Mouse (Mus musculus) hindbrain, embryonic 15.5 days (tissue): ENCODE data around the gene Rnf4. TPM values are rescaled to one million over a fixed set of nuclear protein-coding genes. Genes with fewer than 3 reads are reported as not detected.

Experiments
- ATAC-seq: fragments of 200-750 bp; cut with Nextera tagmentation; 2 replicates; pipeline ENCODE4 v1.8.0; 2017; ENCODE audit warnings: low read depth, moderate number of reproducible peaks, moderate TSS enrichment; ENCODE audit not compliant: low FRiP score
- H3K27ac ChIP-seq: fragments of 300-500 bp; sonication (generic); replicated peaks from 2 replicates; pipeline ENCODE4 v1.5.1; 2015; ENCODE audit warnings: mild to moderate bottlenecking, inconsistent platforms
- H3K27me3 ChIP-seq: fragments of 300-500 bp; sonication (generic); 2 replicates; pipeline ENCODE4 v1.6.1; 2015; ENCODE audit warnings: control low read depth, inconsistent platforms
- H3K36me3 ChIP-seq: fragments of 300-500 bp; sonication (generic); 2 replicates; pipeline ENCODE4 v1.6.1; 2015; ENCODE audit warnings: control low read depth, inconsistent platforms
- H3K4me1 ChIP-seq: fragments of 300-500 bp; sonication (generic); replicated peaks from 2 replicates; pipeline ENCODE4 v1.6.1; 2015; ENCODE audit warnings: control low read depth, inconsistent platforms
- H3K4me2 ChIP-seq: fragments of 300-500 bp; sonication (generic); 2 replicates; pipeline ENCODE4 v1.6.1; 2015; ENCODE audit warnings: moderate library complexity, mild to moderate bottlenecking, inconsistent platforms
- H3K4me3 ChIP-seq: fragments of 300-500 bp; sonication (generic); 2 replicates; pipeline ENCODE4 v1.5.1; 2015; ENCODE audit warnings: mild to moderate bottlenecking, inconsistent platforms
- H3K9ac ChIP-seq: fragments of 300-500 bp; sonication (generic); 2 replicates; pipeline ENCODE4 v1.6.1; 2015; ENCODE audit warnings: inconsistent platforms
- H3K9me3 ChIP-seq: fragments of 300-500 bp; sonication (generic); 2 replicates; pipeline ENCODE4 v1.6.1; 2016; ENCODE audit warnings: control low read depth, inconsistent platforms
- WGBS: fragments of 180-500 bp; shearing (Covaris S2); methylation state at CpG from one replicate; pipeline ENCODE4 v1.1.7; 2015; 5-methylcytosine and 5-hydroxymethylcytosine counted together
- polyA plus RNA-seq: library from polyadenylated mRNA; unstranded; fragments of >200 nt; fragmentation: Nextera tagmentation; extraction: Ambion mirVana; gene quantifications from 2 replicates; pipeline ENCODE4 v1.2.1, GENCODE M21; 2015

Gene Rnf4
- polyA plus RNA-seq, 1 experiment from 2014 or later, result 129 TPM

DNA sequence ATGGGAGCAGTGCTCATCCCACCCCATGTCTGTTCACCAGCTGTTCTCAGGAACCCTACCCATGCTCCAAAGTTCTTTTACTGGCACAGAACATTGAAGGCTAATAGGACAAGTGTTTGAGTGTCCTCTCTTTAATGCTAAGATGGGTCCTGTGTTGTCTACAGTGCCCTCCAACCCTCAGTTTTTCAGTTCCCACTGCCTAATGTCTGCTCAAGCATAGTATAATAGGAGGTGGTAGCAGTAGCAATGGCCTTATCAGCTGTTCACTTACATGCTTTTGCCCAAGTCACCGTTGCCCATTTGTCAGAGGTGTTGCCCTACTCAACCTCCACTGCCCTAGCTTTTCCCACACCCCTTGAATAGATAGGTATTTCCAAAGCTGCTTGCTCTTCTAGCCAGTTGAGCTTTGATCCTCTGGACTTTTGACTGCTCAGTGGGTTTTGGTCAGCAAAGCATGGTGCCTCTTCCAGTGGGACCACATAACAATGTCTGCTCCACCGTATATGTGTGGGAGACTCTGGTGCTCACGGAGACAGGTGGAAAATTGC lies 16.1 kb downstream of the Rnf4 start:
- Histone ChIP-seq H3K4me3 (no peak overlapping the region), H3K9me3 (no peaks in the 10 kb centered on the region), H3K36me3 (peaks cover 67% of the 10 kb centered on the region), H3K4me1 (no peaks in the 10 kb centered on the region), H3K27ac (no peak overlapping the region), H3K4me2 (no peak overlapping the region), H3K27me3 (no peaks in the 10 kb centered on the region), H3K9ac (no peak overlapping the region)
- WGBS, result 95% methylated on average over 3 of the region's 3 CpGs
- ATAC-seq, result no peak

DNA sequence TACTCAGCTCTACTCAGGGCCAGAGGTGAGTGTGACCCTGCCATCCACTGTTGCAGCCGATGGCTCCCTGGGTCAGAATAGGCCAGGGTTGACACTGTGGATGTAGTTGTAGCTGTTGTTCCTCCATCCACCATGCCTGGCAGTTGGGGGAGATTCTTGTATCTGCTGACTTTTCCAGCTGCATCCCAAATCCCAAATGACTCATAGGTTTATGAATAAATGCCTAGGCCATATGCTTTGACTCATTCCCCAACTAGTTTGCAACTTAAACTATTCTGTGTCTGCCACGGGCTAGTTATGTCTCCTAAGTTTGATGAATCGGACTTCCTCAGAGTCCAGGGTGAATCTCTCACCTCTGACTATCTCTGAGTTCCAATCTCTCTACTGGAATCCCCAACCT lies 24.2 kb downstream of the Rnf4 start:
- peaks cover 22% of the 10 kb centered on the region for H3K36me3 ChIP-seq
- ATAC-seq, result no peak
- H3K4me2 ChIP-seq, result no peak overlapping the region
- H3K27me3 ChIP-seq, result no peaks in the 10 kb centered on the region
- 93% methylated on average over 3 of the region's 3 CpGs for WGBS
- no peak overlapping the region for H3K9ac ChIP-seq
- no peak overlapping the region for H3K4me3 ChIP-seq
- no peaks in the 10 kb centered on the region for H3K9me3 ChIP-seq
- H3K27ac ChIP-seq, result no peak overlapping the region
- no peaks in the 10 kb centered on the region for H3K4me1 ChIP-seq

- Histone ChIP-seq H3K4me1 (no peaks in the 10 kb centered on the region), H3K9me3 (no peaks in the 10 kb centered on the region), H3K27ac (no peak overlapping the region), H3K9ac (no peak overlapping the region), H3K4me3 (no peak overlapping the region), H3K27me3 (no peaks in the 10 kb centered on the region), H3K36me3 (peaks cover 16% of the 10 kb centered on the region), H3K4me2 (no peak overlapping the region)
- ATAC-seq, result no peak
Observed at GRCm38 (mm10) chr5:34363115-34363514, 27.0 kb downstream of the Rnf4 start.

DNA sequence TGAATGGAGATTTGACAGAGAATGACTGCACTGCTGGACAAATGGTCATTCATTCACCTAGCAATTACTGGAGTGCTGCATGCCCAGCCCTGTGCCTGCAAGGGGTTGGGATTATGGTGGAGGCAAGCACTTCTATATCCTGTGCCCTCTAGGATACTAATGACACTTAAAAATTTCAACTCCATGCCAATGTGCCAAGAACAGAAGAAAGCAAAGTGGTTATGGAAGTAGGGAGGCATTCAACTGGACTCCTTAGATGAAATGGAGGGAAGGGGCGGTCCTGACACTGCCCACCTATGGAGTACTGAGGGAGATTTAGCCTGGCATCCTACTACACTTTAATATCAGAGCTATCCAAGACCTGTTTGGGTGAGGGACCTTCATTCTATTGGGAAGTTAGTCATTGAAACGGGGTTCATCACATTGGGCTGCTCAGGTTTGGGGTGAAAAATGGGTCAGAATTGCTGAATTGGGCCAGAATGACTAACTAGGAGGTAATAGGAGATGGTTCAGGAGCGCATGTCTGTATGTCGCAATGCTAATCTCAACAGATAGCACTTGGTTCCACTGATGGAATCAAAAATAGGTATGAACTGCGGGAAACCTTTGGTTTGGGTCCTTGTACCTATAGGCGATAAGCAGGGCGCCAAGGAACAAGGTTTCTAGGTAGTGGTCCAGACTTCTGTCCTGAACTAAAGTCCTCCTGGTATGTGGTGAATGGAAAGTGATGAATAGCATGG lies 32.6 kb downstream of the Rnf4 start:
- ATAC-seq, result no peak
- WGBS, result 70% methylated on average over 7 of the region's 7 CpGs
- Histone ChIP-seq H3K4me1 (peaks cover 23% of the 10 kb centered on the region), H3K36me3 (no peaks in the 10 kb centered on the region), H3K9ac (peak overlapping the region; percentile 67), H3K9me3 (no peaks in the 10 kb centered on the region), H3K4me2 (peak overlapping the region; percentile 58), H3K27ac (peak overlapping the region; percentile 88), H3K4me3 (peak overlapping the region; percentile 81), H3K27me3 (no peaks in the 10 kb centered on the region)

- Histone ChIP-seq H3K27me3 (no peaks in the 10 kb centered on the region), H3K4me1 (peaks cover 23% of the 10 kb centered on the region), H3K4me3 (peak within 1 kb of the TSS; percentile 81), H3K4me2 (peak within 1 kb of the TSS; percentile 63), H3K27ac (peak within 1 kb of the TSS; percentile 88), H3K9ac (peak within 1 kb of the TSS; percentile 86), H3K9me3 (no peaks in the 10 kb centered on the region), H3K36me3 (no peaks in the 10 kb centered on the region)
- ATAC-seq, result peak; percentile 100
- WGBS, result 0% methylated on average over 45 of the region's 64 CpGs
Observed at GRCm38 (mm10) chr5:34369341-34370021, 33.4 kb downstream of the Rnf4 start, which contains the start of gene Fam193a. Gene Fam193a (plus strand): TSS chr5:34369933.

GRCm38 (mm10) chr5:34370022-34370823 lies 34.1 kb downstream of the Rnf4 start:
- peak overlapping the region; percentile 81 for H3K4me3 ChIP-seq
- peak overlapping the region; percentile 86 for H3K9ac ChIP-seq
- H3K9me3 ChIP-seq, result no peaks in the 10 kb centered on the region
- peak overlapping the region; percentile 63 for H3K4me2 ChIP-seq
- H3K36me3 ChIP-seq, result no peaks in the 10 kb centered on the region
- peaks cover 28% of the 10 kb centered on the region for H3K4me1 ChIP-seq
- under 1% methylated on average over 59 of the region's 114 CpGs for WGBS
- no peaks in the 10 kb centered on the region for H3K27me3 ChIP-seq
- peak overlapping the region; percentile 88 for H3K27ac ChIP-seq
- no peak for ATAC-seq

GRCm38 (mm10) chr5:34370840-34371239 lies 34.8 kb downstream of the Rnf4 start:
- Histone ChIP-seq H3K4me3 (peak overlapping the region; percentile 81), H3K4me2 (peak overlapping the region; percentile 63), H3K27ac (peak overlapping the region; percentile 88), H3K9me3 (no peaks in the 10 kb centered on the region), H3K9ac (peak overlapping the region; percentile 86), H3K36me3 (no peaks in the 10 kb centered on the region), H3K27me3 (no peaks in the 10 kb centered on the region), H3K4me1 (peaks cover 28% of the 10 kb centered on the region)
- ATAC-seq, result no peak
- 31% methylated on average over 8 of the region's 8 CpGs for WGBS

GRCm38 (mm10) chr5:34372141-34372540 lies 36.1 kb downstream of the Rnf4 start:
- H3K4me1 ChIP-seq, result peaks cover 28% of the 10 kb centered on the region
- H3K4me3 ChIP-seq, result 0 out of 2 replicates have a peak overlapping the region, but pooled peaks have one; percentile 1
- no peaks in the 10 kb centered on the region for H3K9me3 ChIP-seq
- H3K27ac ChIP-seq, result no peak overlapping the region
- no peak overlapping the region for H3K9ac ChIP-seq
- no peak for ATAC-seq
- no peaks in the 10 kb centered on the region for H3K27me3 ChIP-seq
- no peaks in the 10 kb centered on the region for H3K36me3 ChIP-seq
- H3K4me2 ChIP-seq, result peak overlapping the region; percentile 21

DNA sequence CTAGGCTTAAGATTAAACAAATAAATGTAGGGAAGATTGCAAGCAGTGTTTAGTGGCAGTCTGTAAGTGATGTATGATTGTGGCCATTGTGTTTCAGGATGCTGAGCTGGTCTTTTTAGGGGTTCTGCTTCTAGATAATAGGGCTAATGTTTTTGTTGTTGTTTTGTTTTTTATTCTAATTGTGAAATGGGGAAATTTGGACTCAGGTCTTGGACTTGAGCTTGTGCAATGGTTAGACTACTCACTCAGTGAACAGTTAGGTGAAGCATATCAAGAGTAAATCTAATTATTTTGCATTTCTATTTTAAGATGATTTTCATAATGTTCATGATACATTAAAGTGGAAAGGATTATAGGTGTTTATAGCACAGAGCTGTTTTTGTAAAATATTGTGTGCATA lies 36.5 kb downstream of the Rnf4 start:
- H3K9me3 ChIP-seq, result no peaks in the 10 kb centered on the region
- peaks cover 28% of the 10 kb centered on the region for H3K4me1 ChIP-seq
- H3K36me3 ChIP-seq, result no peaks in the 10 kb centered on the region
- no peaks in the 10 kb centered on the region for H3K27me3 ChIP-seq
- no peak overlapping the region for H3K4me2 ChIP-seq
- no peak for ATAC-seq
- H3K27ac ChIP-seq, result no peak overlapping the region
- no peak overlapping the region for H3K4me3 ChIP-seq
- H3K9ac ChIP-seq, result no peak overlapping the region

GRCm38 (mm10) chr5:34378787-34379186 lies 42.7 kb downstream of the Rnf4 start:
- Histone ChIP-seq H3K4me3 (no peak overlapping the region), H3K27ac (no peak overlapping the region), H3K4me2 (no peak overlapping the region), H3K4me1 (0 out of 2 replicates have a peak, but pooled peaks cover 4% of the 10 kb centered on the region), H3K9me3 (no peaks in the 10 kb centered on the region), H3K9ac (no peak overlapping the region), H3K36me3 (no peaks in the 10 kb centered on the region), H3K27me3 (no peaks in the 10 kb centered on the region)
- no peak for ATAC-seq

DNA sequence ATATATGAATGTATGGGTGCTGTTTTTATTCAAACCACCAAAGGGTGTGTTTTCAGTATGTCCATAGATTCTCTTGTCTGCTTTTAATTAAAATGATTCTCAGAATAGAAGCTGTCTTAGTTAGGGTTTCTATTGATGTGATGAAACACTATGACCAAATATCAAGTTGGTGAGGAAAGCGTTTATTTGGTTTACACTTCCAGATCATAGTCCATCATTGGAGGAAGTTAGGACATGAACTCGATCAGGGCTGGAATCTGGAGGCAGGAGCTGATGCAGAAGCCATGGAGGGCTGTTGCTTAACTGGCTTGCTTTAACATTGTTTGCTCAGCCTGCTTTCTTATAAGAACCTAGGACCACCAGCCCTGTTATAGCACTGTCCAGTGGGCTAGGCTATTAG lies 45.6 kb downstream of the Rnf4 start:
- no peak overlapping the region for H3K4me2 ChIP-seq
- H3K36me3 ChIP-seq, result peaks cover 2% of the 10 kb centered on the region; the same call in 1 of the 2 replicates
- H3K9ac ChIP-seq, result no peak overlapping the region
- 96% methylated on average over 2 of the region's 2 CpGs for WGBS
- no peak overlapping the region for H3K27ac ChIP-seq
- H3K9me3 ChIP-seq, result no peaks in the 10 kb centered on the region
- no peaks in the 10 kb centered on the region for H3K27me3 ChIP-seq
- no peak overlapping the region for H3K4me3 ChIP-seq
- no peak for ATAC-seq
- H3K4me1 ChIP-seq, result no peaks in the 10 kb centered on the region

DNA sequence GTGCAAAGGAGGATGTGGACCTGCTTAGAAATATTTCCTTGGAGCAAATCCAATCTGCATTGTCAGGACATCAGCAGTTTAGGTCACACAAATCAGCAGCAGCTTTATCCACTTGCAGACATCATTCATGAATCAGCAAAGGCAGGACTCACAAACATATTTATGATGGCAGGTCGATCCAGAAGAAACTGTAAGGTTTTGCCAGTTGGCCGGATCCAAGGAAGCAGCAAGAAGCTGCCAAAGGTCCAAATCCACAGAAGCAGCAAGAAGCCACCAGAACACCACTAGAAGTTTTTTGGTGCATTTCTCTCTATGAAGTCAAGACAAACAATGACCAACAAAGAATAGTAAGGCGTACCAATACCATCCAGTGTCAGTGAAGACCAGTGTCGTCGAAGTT lies 49.5 kb downstream of the Rnf4 start:
- no peak for ATAC-seq
- H3K27ac ChIP-seq, result no peak overlapping the region
- H3K36me3 ChIP-seq, result peaks cover 2% of the 10 kb centered on the region; the same call in 1 of the 2 replicates
- H3K9me3 ChIP-seq, result no peaks in the 10 kb centered on the region
- no peaks in the 10 kb centered on the region for H3K27me3 ChIP-seq
- no peaks in the 10 kb centered on the region for H3K4me1 ChIP-seq
- H3K4me2 ChIP-seq, result no peak overlapping the region
- no peak overlapping the region for H3K4me3 ChIP-seq
- H3K9ac ChIP-seq, result no peak overlapping the region
- over 99% methylated on average over 5 of the region's 5 CpGs for WGBS
